Mouse (Mus musculus): ENCODE results near the gene Scgn. TPM values are rescaled to one million over a fixed set of nuclear protein-coding genes. Genes with fewer than 3 reads are reported as not detected.

Gene Scgn
- total and polyA plus RNA-seq, 3 experiments, result not detected

- TF ChIP-seq ZC3H11A (IDR thresholded peaks at IDR 0.05; ENCODE audit: low read depth, low read length) (no peak), MYC (IDR thresholded peaks at IDR 0.05; ENCODE audit: low read depth, low read length) (peak; percentile 97)
These were observed 77.2 kb downstream of the Scgn start (continued) for GRCm38 (mm10) chr13:23913791-23914306.

- Histone ChIP-seq H3K9me3 (replicated peaks; ENCODE audit: insufficient read depth, low read length) (no peaks in the 10 kb centered on the region), H3K79me2 (ENCODE audit: control insufficient read depth, insufficient read depth, low read length, poor library complexity) (no peaks in the 10 kb centered on the region), H3K27ac (ENCODE audit: control insufficient read depth, low read depth, low read length) (no peak overlapping the region), H3K27me3 (ENCODE audit: control insufficient read depth in 1 of 2, insufficient read depth in 2 of 2, low read length in 2 of 2) (no peaks in the 10 kb centered on the region; a peak in 2 of 4 replicates), H3K9ac (ENCODE audit: control insufficient read depth, low read depth, low read length, poor library complexity, severe bottlenecking) (no peak overlapping the region), H3K4me1 (ENCODE audit: control insufficient read depth in 1 of 2, insufficient read depth in 2 of 2, low read length in 2 of 2) (peaks cover 26 to 45% of the 10 kb centered on the region in 2 experiments), H3K36me3 (ENCODE audit: control insufficient read depth in 1 of 2, insufficient read depth in 2 of 2, low read length in 2 of 2) (peaks cover 0 to 48% of the 10 kb centered on the region in 2 experiments; a peak in 2 of 4 replicates), H3K4me3 (ENCODE audit: control insufficient read depth in 1 of 2, insufficient read depth in 1 of 2, low read depth in 2 of 2, low read length in 2 of 2) (peak overlapping the region in 1 of 2 experiments; percentile 15; a peak in 2 of 4 replicates)
- DNase-seq (ENCODE audit: low read depth, low spot score), result peak; percentile 89
- TF ChIP-seq NRF1 (IDR thresholded peaks at IDR 0.05; ENCODE audit: insufficient read depth, low read depth, low read length, poor library complexity, severe bottlenecking) (peak; percentile 79), E2F4 (IDR thresholded peaks at IDR 0.05; ENCODE audit: borderline replicate concordance, low read depth, low read length) (no peak), USF1 (IDR thresholded peaks at IDR 0.05; ENCODE audit: low read depth, low read length) (no peak), EP300 (IDR thresholded peaks at IDR 0.05; ENCODE audit: low read depth in 1 of 2, low read length in 2 of 2) (peak; percentile 3 to 12; a peak in 1 of 4 replicates), SIN3A (IDR thresholded peaks at IDR 0.05; ENCODE audit: low read length) (0 out of 2 replicates have a peak, but pooled peaks have one; percentile 30), TCF12 (IDR thresholded peaks at IDR 0.05; ENCODE audit: low read depth, low read length) (0 out of 2 replicates have a peak, but pooled peaks have one; percentile 13), HCFC1 (IDR thresholded peaks at IDR 0.05; ENCODE audit: low read depth, low read length) (no peak), POLR2A (IDR thresholded peaks at IDR 0.05; ENCODE audit: control insufficient read depth in 1 of 2, insufficient read depth in 1 of 2, low read depth in 1 of 2, low read length in 2 of 2, poor library complexity in 1 of 2) (no peak), CHD1 (IDR thresholded peaks at IDR 0.05; ENCODE audit: low read depth, low read length) (no peak), MYC (IDR thresholded peaks at IDR 0.05; ENCODE audit: low read depth, low read length) (no peak), JUND (IDR thresholded peaks at IDR 0.05; ENCODE audit: low read depth, low read length) (no peak), POLR2AphosphoS2 (IDR thresholded peaks at IDR 0.05; ENCODE audit: low read length) (no peak), ETS1 (IDR thresholded peaks at IDR 0.05; ENCODE audit: low read depth, low read length) (peak; percentile 57; the same call in 1 of the 2 replicates), ELF1 (IDR thresholded peaks at IDR 0.05; ENCODE audit: low read depth, low read length) (peak; percentile 69)
These were observed 79.7 kb downstream of the Scgn start for GRCm38 (mm10) chr13:23911335-23911734.

- Histone ChIP-seq H3K4me3 (ENCODE audit: control insufficient read depth in 1 of 2, insufficient read depth in 1 of 2, low read depth in 2 of 2, low read length in 2 of 2) (no peak overlapping the region), H3K79me2 (ENCODE audit: control insufficient read depth, insufficient read depth, low read length, poor library complexity) (no peaks in the 10 kb centered on the region), H3K27ac (ENCODE audit: control insufficient read depth, low read depth, low read length) (no peak overlapping the region), H3K9ac (ENCODE audit: control insufficient read depth, low read depth, low read length, poor library complexity, severe bottlenecking) (no peak overlapping the region), H3K9me3 (replicated peaks; ENCODE audit: insufficient read depth, low read length) (no peaks in the 10 kb centered on the region), H3K4me1 (ENCODE audit: control insufficient read depth in 1 of 2, insufficient read depth in 2 of 2, low read length in 2 of 2) (peaks cover 21 to 34% of the 10 kb centered on the region in 2 experiments), H3K36me3 (ENCODE audit: control insufficient read depth in 1 of 2, insufficient read depth in 2 of 2, low read length in 2 of 2) (peaks cover 0 to 39% of the 10 kb centered on the region in 2 experiments; a peak in 2 of 4 replicates), H3K27me3 (ENCODE audit: control insufficient read depth in 1 of 2, insufficient read depth in 2 of 2, low read length in 2 of 2) (no peaks in the 10 kb centered on the region; a peak in 2 of 4 replicates)
- TF ChIP-seq USF1 (IDR thresholded peaks at IDR 0.05; ENCODE audit: low read depth, low read length) (no peak), ELF1 (IDR thresholded peaks at IDR 0.05; ENCODE audit: low read depth, low read length) (no peak), UBTF (IDR thresholded peaks at IDR 0.05; ENCODE audit: borderline replicate concordance, insufficient read depth, low read depth, low read length) (no peak), MYB (IDR thresholded peaks at IDR 0.05; ENCODE audit: low read depth, low read length) (no peak), MXI1 (IDR thresholded peaks at IDR 0.05; ENCODE audit: low read depth, low read length) (no peak), E2F4 (IDR thresholded peaks at IDR 0.05; ENCODE audit: borderline replicate concordance, low read depth, low read length) (no peak), BHLHE40 (IDR thresholded peaks at IDR 0.05; ENCODE audit: borderline replicate concordance, low read depth, low read length) (no peak), CTCF (IDR thresholded peaks at IDR 0.05 in 2 of 3, conservative IDR thresholded peaks at IDR 0.05 in 1 of 3; ENCODE audit: control insufficient read depth in 1 of 3, insufficient read depth in 1 of 3, low read depth in 2 of 3, low read length in 3 of 3, poor library complexity in 1 of 3, severe bottlenecking in 1 of 3) (no peak), TAL1 (IDR thresholded peaks at IDR 0.05; ENCODE audit: low read length) (no peak), MAX (IDR thresholded peaks at IDR 0.05; ENCODE audit: low read length) (no peak), SMC3 (IDR thresholded peaks at IDR 0.05; ENCODE audit: low read depth, low read length) (no peak), MAZ (IDR thresholded peaks at IDR 0.05; ENCODE audit: low read depth, low read length) (no peak), ZMIZ1 (IDR thresholded peaks at IDR 0.05; ENCODE audit: low read depth, low read length) (no peak), CHD2 (IDR thresholded peaks at IDR 0.05; ENCODE audit: low read length) (no peak)
- DNase-seq (ENCODE audit: low read depth, low spot score), result no peak
These were observed 80.9 kb downstream of the Scgn start for GRCm38 (mm10) chr13:23910121-23910520.

Measured in MEL (cell line).